Mouse (Mus musculus) liver, adult 2 months (tissue): ENCODE measurements around the gene Cul9. TPM values are rescaled to one million over a fixed set of nuclear protein-coding genes. Genes with fewer than 3 reads are reported as not detected.

ENCODE experiments used
- DNase-seq: peaks from one replicate; pipeline ENCODE4 v3.0.0-alpha.2; 2011; ENCODE audit warnings: low read depth, low spot score; ENCODE audit errors: extremely low read depth
- H3K27ac ChIP-seq: fragments of 200-500 bp; replicated peaks from 2 replicates; pipeline ENCODE4 v1.5.1; 2012; ENCODE audit warnings: low read depth, mild to moderate bottlenecking, control low read depth, inconsistent platforms, low read length; ENCODE audit not compliant: insufficient read depth
- H3K27me3 ChIP-seq: fragments of 200-500 bp; 2 replicates; pipeline ENCODE4 v1.6.1; 2012; ENCODE audit warnings: mild to moderate bottlenecking, moderate library complexity, low read length, inconsistent platforms; ENCODE audit not compliant: control insufficient read depth, insufficient read depth
- H3K36me3 ChIP-seq: fragments of 200-500 bp; 2 replicates; pipeline ENCODE4 v1.6.1; 2012; ENCODE audit warnings: low read length, inconsistent platforms; ENCODE audit not compliant: control insufficient read depth, insufficient read depth
- H3K4me1 ChIP-seq: fragments of 200-500 bp; 2 replicates; pipeline ENCODE4 v1.6.1; 2011; ENCODE audit warnings: low read length; ENCODE audit not compliant: control insufficient read depth, insufficient read depth
- H3K4me3 ChIP-seq: fragments of 200-500 bp; 2 replicates; pipeline ENCODE4 v1.5.1; 2011; ENCODE audit warnings: low read depth, mild to moderate bottlenecking, control low read depth, low read length, moderate library complexity; ENCODE audit not compliant: insufficient read depth
- H3K79me2 ChIP-seq: fragments of 200-500 bp; 2 replicates; pipeline ENCODE4 v1.6.1; 2012; ENCODE audit warnings: inconsistent platforms, mild to moderate bottlenecking, low read length, moderate library complexity; ENCODE audit not compliant: control insufficient read depth, insufficient read depth
- H3K9ac ChIP-seq: fragments of 200-500 bp; 2 replicates; pipeline ENCODE4 v1.6.1; 2012; ENCODE audit warnings: low read depth, mild to moderate bottlenecking, control low read depth, inconsistent platforms, low read length
- CTCF ChIP-seq: fragments of 200-500 bp; IDR thresholded peaks from 2 replicates; pipeline ENCODE4 v1.5.1; 2011; ENCODE audit warnings: low read depth, low read length, control low read depth
- POLR2A ChIP-seq: fragments of 200-500 bp; IDR thresholded peaks from 2 replicates; pipeline ENCODE4 v1.6.1; 2011; ENCODE audit warnings: low read length, control low read depth; ENCODE audit not compliant: insufficient read depth; ENCODE audit errors: extremely low read depth
- WGBS: fragments of 180-500 bp; shearing (Covaris S2); methylation state at CpG from one replicate; pipeline ENCODE4 v1.1.7; 2018; 5-methylcytosine and 5-hydroxymethylcytosine counted together
- polyA plus RNA-seq: library from polyadenylated mRNA; depleted of rRNA; stranded (reverse); fragments of >200 nt; gene quantifications from 2 replicates; pipeline ENCODE4 v1.2.3, GENCODE M21; 2012
- total RNA-seq: library from RNA; depleted of rRNA; stranded (reverse); fragments of >200 nt; gene quantifications from 2 replicates; pipeline ENCODE4 v1.2.3, GENCODE M21; 2014

Cul9 gene
- total and polyA plus RNA-seq, 2 experiments: 4.1 to 10.1 TPM

DNA sequence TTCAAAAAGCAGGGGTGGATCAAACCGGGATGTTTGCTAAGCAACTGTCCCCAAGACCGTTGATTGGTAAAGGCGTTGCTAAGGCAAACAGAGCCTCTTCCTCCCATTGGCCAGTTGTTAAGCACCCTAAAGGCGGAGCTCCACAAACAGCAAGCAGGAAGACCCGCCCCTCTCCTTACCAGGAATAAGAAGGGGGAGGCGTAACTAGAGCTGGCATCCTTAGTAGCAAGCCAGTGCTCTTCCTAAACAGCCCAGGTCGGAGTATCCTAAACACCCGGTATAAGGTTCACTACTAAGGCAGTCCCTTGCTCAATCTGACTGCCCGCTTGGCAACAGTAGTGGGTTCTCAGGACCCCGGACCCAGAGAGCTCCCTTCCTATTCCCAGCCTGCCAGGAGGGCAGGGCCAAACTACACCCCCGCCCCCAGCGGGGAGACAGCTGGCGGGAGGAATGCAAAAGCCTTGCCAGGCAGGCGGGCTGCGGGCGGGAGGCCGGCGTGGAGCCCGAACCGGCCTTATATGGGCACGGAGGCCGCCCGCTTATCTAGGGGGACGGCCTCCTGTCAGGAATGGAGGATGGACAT is 6.7 kb upstream of the Cul9 start:
- 42% methylated on average over 24 of the region's 24 CpGs for WGBS
- Histone ChIP-seq H3K4me3 (peak overlapping the region; percentile 27), H3K4me1 (peaks cover 7% of the 10 kb centered on the region; the same call in 1 of the 2 replicates), H3K9ac (no peak overlapping the region), H3K79me2 (peaks cover 13% of the 10 kb centered on the region; the same call in 1 of the 2 replicates), H3K27me3 (no peaks in the 10 kb centered on the region), H3K27ac (0 out of 2 replicates have a peak overlapping the region, but pooled peaks have one; percentile 24), H3K36me3 (no peaks in the 10 kb centered on the region)
- TF ChIP-seq CTCF (no peak), POLR2A (no peak)
- DNase-seq: peak; percentile 88

DNA sequence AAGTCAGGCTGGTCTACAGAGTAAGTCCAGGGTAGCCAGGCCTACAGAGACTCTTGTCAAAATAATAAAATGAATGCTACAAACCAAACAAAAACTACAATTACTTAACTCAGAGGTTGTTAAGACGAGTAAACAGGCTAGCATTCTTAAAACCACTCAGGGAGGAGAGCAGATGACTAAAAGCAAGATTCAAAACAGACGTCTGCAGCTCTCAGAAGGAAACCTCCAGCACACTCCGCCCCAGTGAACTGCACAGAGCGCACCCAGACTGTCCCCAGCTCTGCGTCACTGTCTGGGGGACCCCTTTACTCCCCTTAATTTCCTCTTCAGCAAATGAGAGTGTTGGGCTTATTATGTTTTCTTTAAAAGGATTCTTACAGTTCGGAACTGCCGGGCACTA is 6.0 kb upstream of the Cul9 start:
- 96% methylated on average over 7 of the region's 7 CpGs for WGBS
- TF ChIP-seq CTCF: no peak
- Histone ChIP-seq H3K27ac (no peak overlapping the region), H3K79me2 (peaks cover 13% of the 10 kb centered on the region; the same call in 1 of the 2 replicates), H3K9ac (no peak overlapping the region), H3K27me3 (no peaks in the 10 kb centered on the region), H3K4me3 (no peak overlapping the region), H3K36me3 (no peaks in the 10 kb centered on the region), H3K4me1 (peaks cover 7% of the 10 kb centered on the region; the same call in 1 of the 2 replicates)
- DNase-seq: no peak

DNA sequence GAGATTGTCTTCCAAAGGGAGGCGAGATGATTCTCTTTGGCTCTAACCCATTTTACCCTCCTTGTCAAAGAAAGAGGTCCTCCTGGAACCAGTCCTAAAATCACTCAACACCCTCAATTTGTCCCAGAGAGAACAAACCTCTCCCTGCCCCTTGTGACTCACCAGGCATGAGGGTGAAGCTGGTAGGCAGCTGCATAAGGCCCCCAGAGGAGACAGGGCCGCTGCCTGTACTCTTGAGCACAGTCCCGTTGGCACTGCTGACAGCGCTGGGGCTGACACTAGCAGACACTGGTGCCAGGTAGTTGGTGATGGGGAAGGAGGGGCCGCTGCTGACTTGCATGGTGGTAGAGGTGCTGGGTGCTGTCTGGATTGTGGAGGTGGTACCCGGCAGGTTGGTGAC is 5.2 kb upstream of the Cul9 start:
- H3K27ac ChIP-seq: no peak overlapping the region
- no peak overlapping the region for H3K4me3 ChIP-seq
- no peaks in the 10 kb centered on the region for H3K36me3 ChIP-seq
- WGBS: 93% methylated on average over 6 of the region's 6 CpGs
- H3K9ac ChIP-seq: no peak overlapping the region
- H3K4me1 ChIP-seq: peaks cover 8% of the 10 kb centered on the region; the same call in 1 of the 2 replicates
- no peak for TF ChIP-seq POLR2A
- TF ChIP-seq CTCF: no peak
- no peaks in the 10 kb centered on the region for H3K27me3 ChIP-seq
- DNase-seq: no peak
- H3K79me2 ChIP-seq: peaks cover 13% of the 10 kb centered on the region; the same call in 1 of the 2 replicates

- Histone ChIP-seq H3K4me1 (peaks cover 9% of the 10 kb centered on the region; the same call in 1 of the 2 replicates), H3K4me3 (no peak overlapping the region), H3K27ac (no peak overlapping the region), H3K27me3 (no peaks in the 10 kb centered on the region), H3K36me3 (no peaks in the 10 kb centered on the region), H3K9ac (no peak overlapping the region), H3K79me2 (peaks cover 12% of the 10 kb centered on the region; the same call in 1 of the 2 replicates)
- no peak for TF ChIP-seq CTCF
- no peak for TF ChIP-seq POLR2A
- no peak for DNase-seq
- WGBS: 95% methylated on average over 7 of the region's 7 CpGs
These were observed 4.7 kb upstream of the Cul9 start for GRCm38 (mm10) chr17:46550904-46551303.

GRCm38 (mm10) chr17:46549642-46550041 is 3.5 kb upstream of the Cul9 start:
- H3K9ac ChIP-seq: no peak overlapping the region
- peaks cover 9% of the 10 kb centered on the region for H3K4me1 ChIP-seq
- WGBS: 95% methylated on average over 9 of the region's 9 CpGs
- no peak overlapping the region for H3K27ac ChIP-seq
- no peak for DNase-seq
- H3K4me3 ChIP-seq: no peak overlapping the region
- H3K36me3 ChIP-seq: no peaks in the 10 kb centered on the region
- no peaks in the 10 kb centered on the region; the same call in 1 of the 2 replicates for H3K79me2 ChIP-seq
- TF ChIP-seq CTCF (no peak), POLR2A (no peak)
- H3K27me3 ChIP-seq: no peaks in the 10 kb centered on the region

GRCm38 (mm10) chr17:46549193-46549592 is 3.0 kb upstream of the Cul9 start:
- Histone ChIP-seq H3K27me3 (no peaks in the 10 kb centered on the region), H3K79me2 (no peaks in the 10 kb centered on the region; the same call in 1 of the 2 replicates), H3K36me3 (no peaks in the 10 kb centered on the region), H3K4me1 (peaks cover 7% of the 10 kb centered on the region), H3K9ac (no peak overlapping the region), H3K4me3 (no peak overlapping the region), H3K27ac (no peak overlapping the region)
- no peak for DNase-seq
- 58% methylated on average over 8 of the region's 8 CpGs for WGBS
- TF ChIP-seq POLR2A (no peak), CTCF (peak; percentile 67)
